Mouse (Mus musculus) cortical plate, adult 2 months (tissue): ENCODE data around the gene Csmd2.
"Not testable (repeated sequence)": the region's sequence is repeated elsewhere in the genome, so short reads cannot be mapped to it uniquely, and the experiment has no call there.

Experiments used
- CTCF ChIP-seq: fragments of 200-500 bp; IDR thresholded peaks from 2 replicates; pipeline ENCODE4 v1.5.1; 2011; ENCODE audit warnings: mild to moderate bottlenecking, control low read depth, low read length; ENCODE audit not compliant: insufficient read depth; ENCODE audit errors: extremely low read depth
- POLR2A ChIP-seq: fragments of 200-500 bp; IDR thresholded peaks from 2 replicates; pipeline ENCODE4 v1.6.1; 2011; ENCODE audit warnings: mild to moderate bottlenecking, low read length, control low read depth; ENCODE audit not compliant: insufficient read depth; ENCODE audit errors: extremely low read depth

DNA sequence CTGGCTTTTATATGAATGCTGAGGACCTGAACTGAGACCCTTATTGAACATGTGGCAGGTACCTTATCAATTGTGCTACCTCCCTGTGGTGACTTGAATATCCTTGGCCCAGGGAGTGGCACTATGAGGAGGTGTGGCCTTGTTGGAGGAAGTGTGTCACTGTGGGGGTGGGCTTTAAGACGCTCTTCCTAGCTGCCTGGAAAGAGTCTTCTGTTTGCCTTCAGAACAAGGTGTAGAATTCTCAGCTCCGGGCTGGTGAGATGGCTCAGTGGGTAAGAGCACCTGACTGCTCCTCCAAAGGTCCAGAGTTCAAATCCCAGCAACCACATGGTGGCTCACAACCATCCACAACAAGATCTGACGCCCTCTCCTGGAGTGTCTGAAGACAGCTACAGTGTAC, 624.1 kb downstream of the Csmd2 start:
- TF ChIP-seq POLR2A, CTCF: not testable (repeated sequence)
